Mouse (Mus musculus): ENCODE data around the gene Olfr963. TPM values are rescaled to one million over a fixed set of nuclear protein-coding genes. Genes with fewer than 3 reads are reported as not detected.

Gene Olfr963
- polyA plus RNA-seq (2012; rRNA removed; ENCODE audit: low replicate concordance), result not detected in 2 replicates

GRCm38 (mm10) chr9:39666905-39667304 lies at the start of gene Olfr963:
Gene Olfr963 (plus strand): TSS chr9:39667205.

GRCm38 (mm10) chr9:39621073-39621472 lies 45.9 kb upstream of the Olfr963 start, which contains the start of gene Olfr960:
Gene Olfr960 (plus strand): TSS chr9:39621373.

GRCm38 (mm10) chr9:39644785-39645184 lies 22.2 kb upstream of the Olfr963 start, which contains the start of gene Olfr961:
Gene Olfr961 (plus strand): TSS chr9:39645085.

GRCm38 (mm10) chr9:39707017-39707416 lies 40.0 kb downstream of the Olfr963 start, which contains the start of gene Olfr149:
Gene Olfr149 (minus strand): TSS chr9:39707117.

GRCm38 (mm10) chr9:39711053-39711452 lies 44.0 kb downstream of the Olfr963 start, which contains the start of gene Olfr965:
Gene Olfr965 (plus strand): TSS chr9:39711353.

Other genes with a start within 250 kb of the Olfr963 start
- gene Olfr952, start 240.1 kb upstream of the Olfr963 start, polyA plus RNA-seq (2012; rRNA removed; ENCODE audit: low replicate concordance), result not detected in 2 replicates
- gene Olfr954, start 210.5 kb upstream of the Olfr963 start, polyA plus RNA-seq (2012; rRNA removed; ENCODE audit: low replicate concordance), result not detected in 2 replicates
- not detected in 2 replicates for gene Olfr955, start 195.3 kb upstream of the Olfr963 start, polyA plus RNA-seq (2012; rRNA removed; ENCODE audit: low replicate concordance)
- not detected in 2 replicates for gene Olfr44, start 173.2 kb upstream of the Olfr963 start, polyA plus RNA-seq (2012; rRNA removed; ENCODE audit: low replicate concordance)
- not detected in 2 replicates for gene Olfr957, start 151.4 kb upstream of the Olfr963 start, polyA plus RNA-seq (2012; rRNA removed; ENCODE audit: low replicate concordance)
- gene Olfr958, start 113.2 kb upstream of the Olfr963 start, polyA plus RNA-seq (2012; rRNA removed; ENCODE audit: low replicate concordance), result not detected in 2 replicates
- not detected in 2 replicates for gene Olfr959, start 91.6 kb upstream of the Olfr963 start, polyA plus RNA-seq (2012; rRNA removed; ENCODE audit: low replicate concordance)
- gene AW551984, start 62.8 kb upstream of the Olfr963 start, polyA plus RNA-seq (2012; rRNA removed; ENCODE audit: low replicate concordance), result 5.5 and 7.6 TPM in 2 replicates
- gene Olfr148, start 56.5 kb upstream of the Olfr963 start, polyA plus RNA-seq (2012; rRNA removed; ENCODE audit: low replicate concordance), result not detected in 2 replicates
- gene Olfr960, start 45.8 kb upstream of the Olfr963 start, polyA plus RNA-seq (2012; rRNA removed; ENCODE audit: low replicate concordance), result not detected in 2 replicates
- gene Olfr961, start 22.1 kb upstream of the Olfr963 start, polyA plus RNA-seq (2012; rRNA removed; ENCODE audit: low replicate concordance), result not detected in 2 replicates
- gene Olfr149, start 39.9 kb downstream of the Olfr963 start, polyA plus RNA-seq (2012; rRNA removed; ENCODE audit: low replicate concordance), result not detected in 2 replicates
- not detected in 2 replicates for gene Olfr965, start 44.1 kb downstream of the Olfr963 start, polyA plus RNA-seq (2012; rRNA removed; ENCODE audit: low replicate concordance)
- gene Olfr150, start 63.8 kb downstream of the Olfr963 start, polyA plus RNA-seq (2012; rRNA removed; ENCODE audit: low replicate concordance), result not detected in 2 replicates
- gene Olfr967, start 79.0 kb downstream of the Olfr963 start, polyA plus RNA-seq (2012; rRNA removed; ENCODE audit: low replicate concordance), result not detected in 2 replicates
- gene Olfr968, start 116.0 kb downstream of the Olfr963 start, polyA plus RNA-seq (2012; rRNA removed; ENCODE audit: low replicate concordance), result not detected in 2 replicates
- gene Olfr969, start 123.7 kb downstream of the Olfr963 start, polyA plus RNA-seq (2012; rRNA removed; ENCODE audit: low replicate concordance), result not detected in 2 replicates
- gene Olfr970, start 141.7 kb downstream of the Olfr963 start, polyA plus RNA-seq (2012; rRNA removed; ENCODE audit: low replicate concordance), result not detected in 2 replicates
- gene Olfr971, start 169.7 kb downstream of the Olfr963 start, polyA plus RNA-seq (2012; rRNA removed; ENCODE audit: low replicate concordance), result not detected in 2 replicates
- not detected in 2 replicates for gene Olfr972, start 199.2 kb downstream of the Olfr963 start, polyA plus RNA-seq (2012; rRNA removed; ENCODE audit: low replicate concordance)
- gene Olfr229, start 240.1 kb downstream of the Olfr963 start, polyA plus RNA-seq (2012; rRNA removed; ENCODE audit: low replicate concordance), result not detected in 2 replicates

Measured in mammary gland, adult 2 months (tissue).